Mouse (Mus musculus) heart, embryonic 13.5 days (tissue): ENCODE measurements around the gene Senp1. TPM values are rescaled to one million over a fixed set of nuclear protein-coding genes. Genes with fewer than 3 reads are reported as not detected.

ENCODE experiments used
- ATAC-seq: fragments of 200-750 bp; cut with Nextera tagmentation; 2 replicates; pipeline ENCODE4 v1.8.0; 2017; ENCODE audit warnings: moderate TSS enrichment; ENCODE audit not compliant: insufficient number of reproducible peaks, low FRiP score, low TSS enrichment; ENCODE audit errors: extremely low read depth
- H3K27ac ChIP-seq: fragments of 300-500 bp; sonication (generic); replicated peaks from 2 replicates; pipeline ENCODE4 v1.5.1; 2015; ENCODE audit warnings: moderate library complexity, mild to moderate bottlenecking, inconsistent platforms
- H3K27me3 ChIP-seq: fragments of 300-500 bp; sonication (generic); replicated peaks from 2 replicates; pipeline ENCODE4 v1.6.1; 2015; ENCODE audit warnings: mild to moderate bottlenecking, inconsistent platforms
- H3K36me3 ChIP-seq: fragments of 300-500 bp; sonication (generic); 2 replicates; pipeline ENCODE4 v1.6.1; 2015; ENCODE audit warnings: mild to moderate bottlenecking, inconsistent platforms
- H3K4me1 ChIP-seq: fragments of 300-500 bp; sonication (generic); 2 replicates; pipeline ENCODE4 v1.6.1; 2015; ENCODE audit warnings: inconsistent platforms
- H3K4me2 ChIP-seq: fragments of 300-500 bp; sonication (generic); 2 replicates; pipeline ENCODE4 v1.6.1; 2015; ENCODE audit warnings: inconsistent platforms, mild to moderate bottlenecking, moderate library complexity
- H3K4me3 ChIP-seq: fragments of 300-500 bp; sonication (generic); 2 replicates; pipeline ENCODE4 v1.5.1; 2015; ENCODE audit warnings: moderate library complexity, mild to moderate bottlenecking, inconsistent platforms
- H3K9ac ChIP-seq: fragments of 300-500 bp; sonication (generic); 2 replicates; pipeline ENCODE4 v1.6.1; 2015; ENCODE audit warnings: inconsistent platforms, mild to moderate bottlenecking, moderate library complexity
- H3K9me3 ChIP-seq: fragments of 300-500 bp; sonication (generic); 2 replicates; pipeline ENCODE4 v1.6.1; 2016; ENCODE audit warnings: inconsistent platforms
- WGBS: fragments of 180-500 bp; shearing (Covaris S2); methylation state at CpG from one replicate; pipeline ENCODE4 v1.1.7; 2015; ENCODE audit warnings: mixed read lengths; 5-methylcytosine and 5-hydroxymethylcytosine counted together
- polyA plus RNA-seq: library from polyadenylated mRNA; unstranded; fragments of >200 nt; fragmentation: Nextera tagmentation; extraction: Ambion mirVana; gene quantifications from 2 replicates; pipeline ENCODE4 v1.2.1, GENCODE M21; 2015

Gene Senp1
- polyA plus RNA-seq, 1 experiment from 2014 or later: 19.6 TPM

DNA sequence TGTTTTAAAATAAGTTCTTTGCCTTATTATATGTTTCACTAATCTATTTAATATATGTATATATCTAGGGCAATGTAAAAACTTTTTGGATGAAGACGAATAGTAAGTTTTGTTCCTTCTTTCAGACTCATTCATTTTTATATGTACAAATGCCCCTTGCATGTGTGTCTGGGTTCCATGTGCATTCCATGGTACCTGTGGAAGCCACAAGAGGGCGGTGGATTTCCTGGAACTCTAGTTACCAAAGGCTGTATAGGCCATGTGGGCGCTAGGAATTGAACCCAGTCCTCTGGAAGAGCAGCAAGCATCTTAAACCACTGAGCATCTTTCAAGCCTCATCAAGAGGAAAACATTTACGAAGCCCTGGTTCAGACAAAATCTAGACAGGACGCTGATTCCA is 49.2 kb downstream of the Senp1 start:
- Histone ChIP-seq H3K4me3 (no peak overlapping the region), H3K27ac (no peak overlapping the region), H3K27me3 (no peaks in the 10 kb centered on the region), H3K4me1 (no peaks in the 10 kb centered on the region), H3K9me3 (peaks cover 4% of the 10 kb centered on the region; the same call in 1 of the 2 replicates), H3K36me3 (peaks cover 98% of the 10 kb centered on the region), H3K4me2 (no peak overlapping the region), H3K9ac (no peak overlapping the region)
- no peak for ATAC-seq
- WGBS: 93% methylated on average over 5 of the region's 5 CpGs

GRCm38 (mm10) chr15:98043967-98044366 is 49.6 kb downstream of the Senp1 start:
- ATAC-seq: no peak
- WGBS: 87% methylated on average over 6 of the region's 6 CpGs
- Histone ChIP-seq H3K9ac (no peak overlapping the region), H3K4me1 (no peaks in the 10 kb centered on the region), H3K9me3 (peaks cover 4% of the 10 kb centered on the region; the same call in 1 of the 2 replicates), H3K27ac (no peak overlapping the region), H3K4me2 (no peak overlapping the region), H3K27me3 (no peaks in the 10 kb centered on the region), H3K36me3 (peaks cover 98% of the 10 kb centered on the region), H3K4me3 (no peak overlapping the region)

DNA sequence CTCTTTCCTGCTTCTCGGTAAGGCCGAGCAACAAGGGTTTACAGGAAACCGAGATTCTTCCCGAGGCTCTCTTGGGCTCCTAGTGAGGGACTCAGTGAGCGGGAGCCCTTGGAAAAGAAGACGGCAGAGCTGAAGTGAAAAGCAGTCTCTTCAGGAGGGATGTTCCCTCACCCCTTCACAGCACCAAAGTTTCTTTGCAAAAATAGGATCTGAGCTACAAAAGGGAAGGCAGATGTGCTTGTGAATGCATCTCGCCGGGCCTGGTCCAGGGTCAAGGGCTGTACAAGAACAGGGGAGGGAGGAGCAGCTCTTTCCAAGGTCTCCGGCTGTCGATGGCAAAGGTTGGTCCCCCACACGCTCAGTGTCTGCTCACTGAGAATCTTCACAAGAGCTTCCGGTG is 51.0 kb downstream of the Senp1 start:
- no peak overlapping the region for H3K9ac ChIP-seq
- peaks cover 4% of the 10 kb centered on the region; the same call in 1 of the 2 replicates for H3K9me3 ChIP-seq
- no peak overlapping the region for H3K27ac ChIP-seq
- no peak overlapping the region for H3K4me2 ChIP-seq
- 84% methylated on average over 12 of the region's 12 CpGs for WGBS
- ATAC-seq: no peak
- peaks cover 98% of the 10 kb centered on the region for H3K36me3 ChIP-seq
- no peak overlapping the region for H3K4me3 ChIP-seq
- no peaks in the 10 kb centered on the region for H3K4me1 ChIP-seq
- no peaks in the 10 kb centered on the region for H3K27me3 ChIP-seq

GRCm38 (mm10) chr15:98039682-98040081 is 53.9 kb downstream of the Senp1 start:
- Histone ChIP-seq H3K4me2 (no peak overlapping the region), H3K36me3 (peaks cover 93% of the 10 kb centered on the region), H3K4me1 (peaks cover 8% of the 10 kb centered on the region), H3K27ac (no peak overlapping the region), H3K9me3 (peaks cover 3% of the 10 kb centered on the region; the same call in 1 of the 2 replicates), H3K27me3 (no peaks in the 10 kb centered on the region), H3K9ac (no peak overlapping the region), H3K4me3 (no peak overlapping the region)
- 87% methylated on average over 10 of the region's 10 CpGs for WGBS
- ATAC-seq: no peak

GRCm38 (mm10) chr15:98036578-98036977 is 57.0 kb downstream of the Senp1 start:
- peaks cover 66% of the 10 kb centered on the region for H3K36me3 ChIP-seq
- H3K27ac ChIP-seq: no peak overlapping the region
- 93% methylated on average over 5 of the region's 5 CpGs for WGBS
- H3K9ac ChIP-seq: no peak overlapping the region
- H3K27me3 ChIP-seq: no peaks in the 10 kb centered on the region
- no peak for ATAC-seq
- peaks cover 8% of the 10 kb centered on the region for H3K4me1 ChIP-seq
- no peaks in the 10 kb centered on the region for H3K9me3 ChIP-seq
- no peak overlapping the region for H3K4me3 ChIP-seq
- no peak overlapping the region for H3K4me2 ChIP-seq

DNA sequence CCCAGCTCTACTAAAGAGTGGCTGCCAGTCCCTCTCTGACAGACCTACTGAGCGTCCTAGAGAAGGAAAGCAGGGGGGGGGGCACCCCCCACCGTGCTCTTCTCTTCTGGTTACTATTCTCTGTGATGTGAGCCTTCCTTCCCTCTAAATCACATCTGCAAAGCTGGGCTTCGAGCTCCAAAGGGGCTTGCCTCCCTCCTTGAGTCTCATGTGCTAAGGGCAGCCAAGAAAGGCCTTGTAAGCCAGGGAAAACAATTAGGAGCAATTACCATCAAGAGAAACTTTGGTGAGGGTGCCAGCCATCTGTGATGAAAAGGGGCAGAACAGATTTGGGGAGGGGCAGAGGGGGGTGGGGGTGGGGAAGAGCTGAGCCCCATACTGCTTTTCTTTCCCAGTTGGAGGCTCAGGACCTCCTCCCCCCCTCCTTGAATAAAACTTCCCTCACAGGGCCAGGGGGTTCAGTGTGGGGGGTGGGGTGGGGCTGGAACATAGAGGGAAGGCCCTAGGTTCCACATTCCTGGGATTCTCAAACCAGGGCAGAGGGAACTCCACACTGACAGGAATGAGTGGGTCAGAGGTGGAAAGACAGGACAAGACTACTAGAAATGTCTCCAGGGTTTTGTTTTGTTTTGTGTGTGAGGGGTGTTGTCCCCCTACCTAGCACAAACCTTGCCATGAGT is 58.3 kb downstream of the Senp1 start:
- peaks cover 8% of the 10 kb centered on the region for H3K4me1 ChIP-seq
- H3K27me3 ChIP-seq: no peaks in the 10 kb centered on the region
- H3K4me2 ChIP-seq: no peak overlapping the region
- H3K9me3 ChIP-seq: no peaks in the 10 kb centered on the region
- 0 out of 2 replicates have a peak overlapping the region, but pooled peaks have one; percentile 19 for H3K9ac ChIP-seq
- no peak overlapping the region for H3K27ac ChIP-seq
- WGBS: 31% methylated on average over 3 of the region's 3 CpGs
- no peak overlapping the region for H3K4me3 ChIP-seq
- peaks cover 52% of the 10 kb centered on the region for H3K36me3 ChIP-seq
- ATAC-seq: no peak

DNA sequence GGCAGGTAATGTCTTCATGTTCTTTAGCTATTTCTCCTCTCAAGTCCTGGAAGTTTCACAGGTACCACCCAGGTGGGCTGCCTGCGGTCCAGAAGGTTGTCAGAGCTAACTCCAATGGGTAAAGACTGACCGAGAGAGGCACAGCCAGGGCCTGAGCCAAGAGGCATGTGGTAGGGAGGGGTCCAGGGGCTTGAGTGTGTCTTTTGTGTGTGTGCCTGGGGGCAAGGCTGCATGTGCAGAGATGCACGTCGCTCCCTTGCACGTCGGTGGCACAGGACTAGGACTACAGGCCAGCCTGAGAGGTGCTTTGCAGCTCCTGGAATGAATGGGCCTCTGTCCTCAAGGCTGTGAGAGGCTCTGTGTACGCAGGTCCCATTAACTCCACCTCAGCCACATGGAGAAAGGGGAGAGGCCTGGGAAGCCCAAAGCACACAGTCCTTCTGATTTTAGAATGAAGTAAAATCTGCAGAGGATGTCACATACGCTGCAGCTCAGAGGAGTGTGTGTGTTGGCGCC is 60.3 kb downstream of the Senp1 start:
- Histone ChIP-seq H3K4me3 (no peak overlapping the region), H3K27ac (no peak overlapping the region), H3K9me3 (no peaks in the 10 kb centered on the region), H3K4me1 (peaks cover 10% of the 10 kb centered on the region), H3K36me3 (peaks cover 33% of the 10 kb centered on the region), H3K9ac (no peak overlapping the region), H3K27me3 (no peaks in the 10 kb centered on the region), H3K4me2 (no peak overlapping the region)
- WGBS: 68% methylated on average over 9 of the region's 9 CpGs
- no peak for ATAC-seq

DNA sequence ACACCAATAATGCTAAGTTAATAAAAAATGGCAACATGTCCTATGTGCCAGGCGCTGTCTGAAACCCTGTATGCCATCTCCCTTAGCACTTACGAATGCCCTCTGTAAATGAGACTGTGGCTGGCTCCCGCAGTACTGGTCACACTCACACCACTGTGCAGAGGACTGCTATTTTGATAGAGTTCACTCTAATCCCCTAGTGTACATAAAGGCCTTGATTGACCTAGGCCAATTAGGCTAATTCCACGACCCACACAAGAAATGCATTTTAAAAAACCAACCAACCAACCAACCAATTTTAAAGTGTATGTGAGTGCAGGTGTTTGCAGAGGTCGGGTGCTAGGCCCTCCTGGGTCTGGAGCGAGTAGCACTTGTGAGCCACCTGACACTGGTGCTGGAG is 63.7 kb downstream of the Senp1 start:
- H3K36me3 ChIP-seq: 0 out of 2 replicates have a peak, but pooled peaks cover 4% of the 10 kb centered on the region
- ATAC-seq: no peak
- no peak overlapping the region for H3K9ac ChIP-seq
- no peak overlapping the region for H3K4me2 ChIP-seq
- H3K4me3 ChIP-seq: no peak overlapping the region
- no peaks in the 10 kb centered on the region for H3K27me3 ChIP-seq
- no peak overlapping the region for H3K27ac ChIP-seq
- no peaks in the 10 kb centered on the region for H3K9me3 ChIP-seq
- peaks cover 36% of the 10 kb centered on the region for H3K4me1 ChIP-seq
- 73% methylated on average over 6 of the region's 6 CpGs for WGBS

DNA sequence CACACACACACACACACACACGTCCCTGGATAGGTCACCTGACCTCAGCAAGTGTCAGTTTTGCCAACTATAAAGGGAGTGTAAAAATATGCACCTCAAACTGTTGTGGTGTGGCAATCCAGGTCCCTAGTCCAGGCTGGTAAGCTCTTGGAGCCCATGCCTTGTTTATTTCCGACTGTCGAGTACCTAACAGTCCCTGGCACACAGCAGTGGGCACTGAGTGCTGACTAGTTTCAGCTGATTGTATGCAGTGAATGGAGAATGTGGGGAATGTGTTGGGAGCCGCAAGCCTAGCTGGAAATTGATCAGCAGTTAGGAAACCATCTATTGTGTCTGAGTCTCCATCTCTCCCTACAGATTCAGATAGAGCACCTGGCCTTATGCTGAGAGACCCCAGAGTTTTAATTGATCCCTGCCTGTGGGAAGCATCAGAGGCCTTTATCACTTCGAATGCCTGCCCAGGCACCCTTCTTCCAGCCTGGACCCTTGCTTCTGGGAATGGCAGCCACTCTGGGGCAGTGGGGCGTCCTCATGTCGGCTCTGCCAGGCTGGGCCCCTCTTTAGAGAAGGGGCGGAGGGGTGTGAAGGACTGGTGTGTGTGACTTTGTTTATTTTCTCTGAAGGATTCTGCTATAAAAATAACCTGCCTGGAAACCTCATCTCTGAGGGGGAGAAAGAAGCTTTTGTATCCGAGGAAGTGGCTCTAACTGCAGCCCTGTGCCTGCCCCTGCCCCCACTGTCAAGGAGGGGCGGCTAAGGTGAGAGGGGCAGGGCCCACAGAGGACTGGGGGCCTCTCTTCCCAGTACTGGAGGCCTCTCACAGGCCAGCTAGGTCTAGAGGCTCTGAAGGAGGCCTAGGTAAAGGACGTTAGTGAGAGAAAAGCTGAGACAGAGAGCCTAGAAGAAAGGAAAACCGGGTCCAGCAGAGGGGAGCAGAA is 66.3 kb downstream of the Senp1 start:
- no peak for ATAC-seq
- H3K27me3 ChIP-seq: no peaks in the 10 kb centered on the region
- peaks cover 36% of the 10 kb centered on the region for H3K4me1 ChIP-seq
- H3K4me3 ChIP-seq: no peak overlapping the region
- H3K27ac ChIP-seq: peak overlapping the region; percentile 53
- peak overlapping the region; percentile 42 for H3K9ac ChIP-seq
- 19% methylated on average over 12 of the region's 12 CpGs for WGBS
- H3K4me2 ChIP-seq: peak overlapping the region; percentile 31; the same call in 1 of the 2 replicates
- H3K36me3 ChIP-seq: no peaks in the 10 kb centered on the region
- H3K9me3 ChIP-seq: no peaks in the 10 kb centered on the region

- Histone ChIP-seq H3K9ac (no peak overlapping the region), H3K4me1 (peaks cover 36% of the 10 kb centered on the region), H3K4me3 (no peak overlapping the region), H3K27me3 (no peaks in the 10 kb centered on the region), H3K27ac (peak overlapping the region; percentile 53; the same call in 1 of the 2 replicates), H3K4me2 (no peak overlapping the region), H3K9me3 (no peaks in the 10 kb centered on the region), H3K36me3 (no peaks in the 10 kb centered on the region)
- ATAC-seq: no peak
- 30% methylated on average over 4 of the region's 4 CpGs for WGBS
Observed at GRCm38 (mm10) chr15:98025611-98026010, 67.9 kb downstream of the Senp1 start.

GRCm38 (mm10) chr15:98023137-98023536 is 70.4 kb downstream of the Senp1 start:
- no peak for ATAC-seq
- Histone ChIP-seq H3K27me3 (no peaks in the 10 kb centered on the region), H3K9ac (no peak overlapping the region)

More at GRCm38 (mm10) chr15:98023137-98023536, 70.4 kb downstream of the Senp1 start:
- 45% methylated on average over 3 of the region's 3 CpGs for WGBS
- Histone ChIP-seq H3K4me1 (peaks cover 33% of the 10 kb centered on the region), H3K4me2 (no peak overlapping the region), H3K9me3 (no peaks in the 10 kb centered on the region), H3K36me3 (no peaks in the 10 kb centered on the region), H3K27ac (no peak overlapping the region), H3K4me3 (no peak overlapping the region)
